Mouse (Mus musculus) effector memory CD4-positive, alpha-beta T cell, adult 7 months (primary cell): ENCODE data around the gene Lipn. TPM values are rescaled to one million over a fixed set of nuclear protein-coding genes. Genes with fewer than 3 reads are reported as not detected.

ENCODE experiments used
- polyA plus RNA-seq: library from polyadenylated mRNA; unstranded; fragments of 100-300 nt; shearing (Covaris generic); gene quantifications from one replicate; pipeline ENCODE4 v1.2.1, GENCODE M21; 2017

Gene Lipn
- polyA plus RNA-seq: not detected

DNA sequence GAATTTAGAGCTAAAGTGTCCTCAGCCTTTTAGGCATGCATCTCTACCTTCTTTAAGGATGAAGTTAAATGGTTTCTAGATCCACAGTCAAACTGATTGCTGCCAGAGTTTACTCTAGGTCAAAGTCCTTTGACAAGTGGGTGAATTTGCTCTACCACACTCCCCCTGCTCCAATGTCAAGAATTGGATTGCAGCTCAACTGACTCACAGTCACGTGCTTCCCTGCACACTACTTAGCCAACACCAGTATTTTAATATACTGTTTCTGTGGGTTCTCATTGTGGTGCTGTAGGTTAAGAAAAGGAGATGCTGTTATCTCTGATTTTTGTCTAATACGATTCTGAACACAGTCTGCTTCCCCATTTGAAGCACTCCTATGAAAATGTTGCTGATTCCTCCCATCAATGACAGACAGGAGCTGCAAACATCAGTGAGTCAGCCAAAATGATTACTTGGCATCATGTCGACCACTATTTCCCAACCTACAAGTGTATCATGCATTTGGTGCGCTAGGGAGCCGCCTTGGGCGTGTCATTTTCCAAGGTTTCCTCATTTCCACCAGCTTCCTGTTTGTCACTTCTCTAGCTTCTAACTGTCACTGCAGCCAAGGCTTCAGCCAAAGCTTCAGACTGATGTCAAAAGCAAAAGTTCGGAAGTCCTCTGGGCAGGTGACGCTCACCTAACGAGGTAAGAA, at the start of gene Lipn:
TSS of gene Lipn (plus strand) at position 580 of the 694 bp plus-strand sequence.

DNA sequence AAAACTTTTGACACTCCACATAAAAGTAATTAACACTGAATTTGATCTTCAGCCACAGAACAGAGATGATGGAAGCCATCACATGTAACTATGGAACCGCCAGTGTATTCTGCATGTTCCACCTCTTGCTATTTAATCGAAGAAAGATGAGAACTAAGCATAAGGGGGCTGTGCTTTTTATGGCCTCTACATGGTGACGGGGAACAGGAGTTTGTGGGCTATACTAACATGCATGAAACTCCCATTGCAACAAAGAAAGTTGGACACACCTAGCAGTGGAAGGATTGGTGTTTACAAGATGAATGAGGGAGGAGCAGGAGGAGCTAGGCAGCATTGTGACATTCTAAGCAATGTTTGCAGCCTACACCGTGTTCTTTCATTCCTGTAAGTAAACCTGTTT, 33.5 kb downstream of the Lipn start, which contains the start of gene Lipm:
TSS of gene Lipm (plus strand) at position 301 of the 400 bp plus-strand sequence.

Other genes starting within 250 kb of the Lipn start
- not detected for gene Lipf, start 106.2 kb upstream of the Lipn start, polyA plus RNA-seq
- not detected for gene Lipk, start 59.1 kb upstream of the Lipn start, polyA plus RNA-seq
- not detected for gene Lipm, start 33.6 kb downstream of the Lipn start, polyA plus RNA-seq
- not detected for gene Ankrd22, start 98.7 kb downstream of the Lipn start, polyA plus RNA-seq
- 49.4 TPM for gene Stambpl1, start 124.9 kb downstream of the Lipn start, polyA plus RNA-seq
- gene Acta2, start 188.2 kb downstream of the Lipn start, polyA plus RNA-seq: 0.45 TPM
- gene Fas, start 223.3 kb downstream of the Lipn start, polyA plus RNA-seq: 87.6 TPM